Mouse (Mus musculus) heart, adult 2 months (tissue): Measurements from ENCODE around the gene Anks1b.

Experiments used
- CTCF ChIP-seq: fragments of 200-600 bp; IDR thresholded peaks from 2 replicates; pipeline ENCODE4 v1.8.1; 2022; ENCODE audit warnings: antibody characterized with exemption, mild to moderate bottlenecking, moderate library complexity
- EP300 ChIP-seq: fragments of 200-500 bp; IDR thresholded peaks from 2 replicates; pipeline ENCODE4 v1.6.1; 2011; ENCODE audit warnings: low read depth, low read length, control low read depth; ENCODE audit not compliant: insufficient read depth
- POLR2A ChIP-seq: fragments of 200-500 bp; IDR thresholded peaks from 2 replicates; pipeline ENCODE4 v1.6.1; 2011; ENCODE audit warnings: mild to moderate bottlenecking, low read depth, low read length, control low read depth; ENCODE audit not compliant: insufficient read depth

- TF ChIP-seq EP300 (no peak), CTCF (no peak), POLR2A (no peak)
These were observed 46.4 kb upstream of the Anks1b start for GRCm38 (mm10) chr10:89826896-89827295.
